Mouse (Mus musculus) small intestine, adult 2 months (tissue): ENCODE data around the gene BC029722. TPM values are rescaled to one million over a fixed set of nuclear protein-coding genes. Genes with fewer than 3 reads are reported as not detected.

Source experiments
- H3K27ac ChIP-seq: fragments of 200-500 bp; 2 replicates; pipeline ENCODE4 v1.5.1; 2012; ENCODE audit warnings: low read depth, low read length, control low read depth, inconsistent platforms; ENCODE audit not compliant: insufficient read depth
- H3K27me3 ChIP-seq: fragments of 200-500 bp; 2 replicates; pipeline ENCODE4 v1.6.1; 2012; ENCODE audit warnings: mild to moderate bottlenecking, moderate library complexity, low read length, inconsistent platforms; ENCODE audit not compliant: control insufficient read depth, insufficient read depth
- H3K36me3 ChIP-seq: fragments of 200-500 bp; 2 replicates; pipeline ENCODE4 v1.6.1; 2012; ENCODE audit warnings: mild to moderate bottlenecking, low read length, control low read depth, inconsistent platforms; ENCODE audit not compliant: control insufficient read depth, insufficient read depth
- H3K4me1 ChIP-seq: fragments of 200-500 bp; 2 replicates; pipeline ENCODE4 v1.6.1; 2012; ENCODE audit warnings: low read length, inconsistent platforms, mixed read lengths; ENCODE audit not compliant: control insufficient read depth, insufficient read depth, insufficient read length
- H3K4me3 ChIP-seq: fragments of 200-500 bp; 2 replicates; pipeline ENCODE4 v1.5.1; 2012; ENCODE audit warnings: low read depth, mild to moderate bottlenecking, control low read depth, inconsistent platforms, low read length, moderate library complexity
- CTCF ChIP-seq: fragments of 200-500 bp; IDR thresholded peaks from 2 replicates; pipeline ENCODE4 v1.5.1; 2012; ENCODE audit warnings: low read depth, mild to moderate bottlenecking, control low read depth, inconsistent platforms, low read length, moderate library complexity, mixed read lengths; ENCODE audit not compliant: insufficient replicate concordance, insufficient read length; ENCODE audit errors: extremely low read depth
- POLR2A ChIP-seq: fragments of 200-500 bp; IDR thresholded peaks from 2 replicates; pipeline ENCODE4 v1.6.1; 2012; ENCODE audit warnings: low read depth, mild to moderate bottlenecking, control low read depth, inconsistent platforms, low read length, moderate library complexity
- WGBS: fragments of 180-500 bp; shearing (Covaris S2); methylation state at CpG from one replicate; pipeline ENCODE4 v1.1.7; 2018; 5-methylcytosine and 5-hydroxymethylcytosine counted together
- polyA plus RNA-seq: library from polyadenylated mRNA; depleted of rRNA; stranded (reverse); fragments of >200 nt; gene quantifications from 2 replicates; pipeline ENCODE4 v1.2.3, GENCODE M21; 2012; rRNA removed

Gene BC029722
- 23.6 and 38.3 TPM in 2 replicates for polyA plus RNA-seq

- peak within 1 kb of the TSS; percentile 79 for H3K4me3 ChIP-seq
- TF ChIP-seq POLR2A: no peak
- no peak for TF ChIP-seq CTCF
- no peaks in the 10 kb centered on the region for H3K27me3 ChIP-seq
- peaks cover 24% of the 10 kb centered on the region for H3K4me1 ChIP-seq
- H3K27ac ChIP-seq: peak within 1 kb of the TSS; percentile 99
- peaks cover 41% of the 10 kb centered on the region for H3K36me3 ChIP-seq
Observed at GRCm38 (mm10) chr2:155819392-155819448, at the start of gene BC029722. Gene BC029722, minus strand, starts transcription at chr2:155819426.

- no peak overlapping the region for H3K27ac ChIP-seq
Observed at GRCm38 (mm10) chr2:155868320-155868719, 49.1 kb upstream of the BC029722 start.

GRCm38 (mm10) chr2:155863301-155863867 is 44.2 kb upstream of the BC029722 start:
- H3K4me3 ChIP-seq: no peak overlapping the region
- peaks cover 8% of the 10 kb centered on the region; the same call in 1 of the 2 replicates for H3K4me1 ChIP-seq
- WGBS: 44% methylated on average over 11 of the region's 11 CpGs
- TF ChIP-seq POLR2A (no peak), CTCF (no peak)
- H3K27ac ChIP-seq: no peak overlapping the region; the same call in 1 of the 2 replicates
- H3K36me3 ChIP-seq: peaks cover 4% of the 10 kb centered on the region; the same call in 1 of the 2 replicates
- no peaks in the 10 kb centered on the region for H3K27me3 ChIP-seq

More at GRCm38 (mm10) chr2:155868320-155868719, 49.1 kb upstream of the BC029722 start:
- Histone ChIP-seq H3K27me3 (no peaks in the 10 kb centered on the region), H3K4me1 (peaks cover 16% of the 10 kb centered on the region; the same call in 1 of the 2 replicates), H3K36me3 (peaks cover 2% of the 10 kb centered on the region; the same call in 1 of the 2 replicates), H3K4me3 (no peak overlapping the region)
- TF ChIP-seq POLR2A: no peak
- TF ChIP-seq CTCF: no peak
- WGBS: 94% methylated on average over 8 of the region's 8 CpGs

GRCm38 (mm10) chr2:155862573-155863300 is 43.5 kb upstream of the BC029722 start:
- Histone ChIP-seq H3K4me3 (no peak overlapping the region), H3K4me1 (peaks cover 8% of the 10 kb centered on the region; the same call in 1 of the 2 replicates)
- 59% methylated on average over 13 of the region's 13 CpGs for WGBS

GRCm38 (mm10) chr2:155861581-155861980 is 42.4 kb upstream of the BC029722 start:
- peaks cover 8% of the 10 kb centered on the region; the same call in 1 of the 2 replicates for H3K4me1 ChIP-seq
- no peak overlapping the region for H3K4me3 ChIP-seq
- H3K27me3 ChIP-seq: no peaks in the 10 kb centered on the region
- TF ChIP-seq CTCF (no peak), POLR2A (no peak)
- peaks cover 12% of the 10 kb centered on the region for H3K36me3 ChIP-seq
- no peak overlapping the region for H3K27ac ChIP-seq
- WGBS: 90% methylated on average over 6 of the region's 6 CpGs

More at GRCm38 (mm10) chr2:155862573-155863300, 43.5 kb upstream of the BC029722 start:
- no peak overlapping the region for H3K27ac ChIP-seq
- TF ChIP-seq CTCF (no peak), POLR2A (no peak)
- H3K36me3 ChIP-seq: peaks cover 6% of the 10 kb centered on the region
- H3K27me3 ChIP-seq: no peaks in the 10 kb centered on the region

- peaks cover 4% of the 10 kb centered on the region; the same call in 1 of the 2 replicates for H3K4me1 ChIP-seq
- whole genome bisulfite sequencing: 57% methylated on average over 7 of the region's 7 CpGs
Observed at GRCm38 (mm10) chr2:155860102-155860501, 40.9 kb upstream of the BC029722 start.

GRCm38 (mm10) chr2:155852536-155852935 is 33.3 kb upstream of the BC029722 start:
- 74% methylated on average over 5 of the region's 5 CpGs for WGBS
- Histone ChIP-seq H3K4me1 (no peaks in the 10 kb centered on the region), H3K36me3 (peaks cover 35% of the 10 kb centered on the region)

More at GRCm38 (mm10) chr2:155860102-155860501, 40.9 kb upstream of the BC029722 start:
- TF ChIP-seq POLR2A (no peak), CTCF (no peak)
- Histone ChIP-seq H3K4me3 (no peak overlapping the region), H3K27me3 (no peaks in the 10 kb centered on the region), H3K36me3 (peaks cover 12% of the 10 kb centered on the region), H3K27ac (no peak overlapping the region)

GRCm38 (mm10) chr2:155850120-155850519 is 30.9 kb upstream of the BC029722 start:
- 87% methylated on average over 7 of the region's 7 CpGs for WGBS
- no peaks in the 10 kb centered on the region for H3K4me1 ChIP-seq
- no peak overlapping the region for H3K27ac ChIP-seq
- H3K36me3 ChIP-seq: peaks cover 49% of the 10 kb centered on the region
- TF ChIP-seq POLR2A (no peak), CTCF (no peak)
- no peak overlapping the region for H3K4me3 ChIP-seq
- no peaks in the 10 kb centered on the region for H3K27me3 ChIP-seq

More at GRCm38 (mm10) chr2:155852536-155852935, 33.3 kb upstream of the BC029722 start:
- TF ChIP-seq CTCF (no peak), POLR2A (no peak)
- Histone ChIP-seq H3K27me3 (no peaks in the 10 kb centered on the region), H3K4me3 (no peak overlapping the region), H3K27ac (no peak overlapping the region)
